Mouse (Mus musculus): ENCODE data around the gene Il17re.

DNA sequence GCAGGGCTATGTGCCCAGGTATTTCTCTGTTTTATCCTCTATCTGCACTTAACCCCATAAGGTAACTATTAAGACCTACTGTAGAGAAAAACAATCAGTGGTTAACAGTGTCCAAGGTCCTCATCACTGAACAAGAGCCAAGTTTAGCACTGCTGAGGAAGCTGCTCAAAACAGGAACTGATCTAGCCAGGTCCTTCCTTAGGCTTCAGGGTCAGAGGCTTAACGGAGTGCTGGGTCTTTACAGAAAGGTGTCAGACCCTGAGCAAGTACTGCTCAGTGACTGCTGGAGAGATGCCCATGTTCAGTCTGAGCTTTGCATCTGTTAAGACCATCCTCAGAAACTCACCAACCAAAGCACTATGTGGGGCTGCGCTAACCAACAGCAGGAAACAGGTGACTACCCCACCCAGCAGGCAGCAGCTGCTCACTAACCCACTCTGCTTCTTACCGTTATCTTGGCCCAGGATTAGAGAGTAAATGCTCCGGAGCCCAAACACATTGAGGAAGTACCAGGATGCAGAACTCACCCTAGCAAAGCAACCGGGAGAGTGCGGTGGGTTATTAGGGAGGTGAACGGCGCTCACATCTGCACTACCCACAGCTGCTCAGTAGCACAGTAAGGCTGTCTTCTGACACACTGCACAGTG is 59.3 kb downstream of the Il17re start:
- TF ChIP-seq CTCF (IDR thresholded peaks at IDR 0.05) (no peak), EP300 (IDR thresholded peaks at IDR 0.05) (no peak)
